Mouse (Mus musculus): ENCODE data around the gene Tbc1d22b.

DNA sequence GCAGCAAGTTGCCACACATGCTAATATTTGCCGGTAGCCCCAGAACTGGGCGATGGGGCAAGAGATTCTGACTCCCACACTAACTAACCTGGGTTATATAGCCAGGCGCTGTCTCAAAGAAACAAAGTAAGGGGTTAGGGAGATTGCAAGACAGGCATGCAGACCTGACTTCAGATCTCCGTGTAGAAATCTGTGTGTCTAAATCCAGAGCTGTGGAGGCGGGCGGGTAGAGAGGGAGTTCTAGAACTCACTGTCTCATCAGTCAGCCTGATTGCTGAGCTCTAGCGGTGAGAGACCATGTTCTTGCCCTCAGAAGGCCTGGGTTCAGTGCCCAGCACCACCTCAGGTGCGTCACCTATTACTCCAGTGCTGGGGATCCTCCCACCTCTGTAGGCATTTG, 73.9 kb downstream of the Tbc1d22b start:
- no peak for TF ChIP-seq GATA1 (IDR thresholded peaks at IDR 0.05; ENCODE audit: borderline replicate concordance, low read length)
- TF ChIP-seq FLI1 (IDR thresholded peaks at IDR 0.05; ENCODE audit: low read length) = no peak
